Mouse (Mus musculus) liver, embryonic 15.5 days (tissue): ENCODE measurements around the gene Fbxw4. TPM values are rescaled to one million over a fixed set of nuclear protein-coding genes. Genes with fewer than 3 reads are reported as not detected.
A peak's percentile ranks its signal among the peaks of the same experiment; 100 is the strongest.

Experiments
- ATAC-seq: fragments of 200-750 bp; cut with Nextera tagmentation; 2 replicates; pipeline ENCODE4 v1.8.0; 2017; ENCODE audit warnings: moderate number of reproducible peaks, mild to moderate bottlenecking, moderate library complexity; ENCODE audit not compliant: insufficient read depth
- H3K27ac ChIP-seq: fragments of 300-500 bp; sonication (generic); replicated peaks from 2 replicates; pipeline ENCODE4 v1.5.1; 2015; ENCODE audit warnings: mild to moderate bottlenecking, inconsistent platforms
- H3K27me3 ChIP-seq: fragments of 300-500 bp; sonication (generic); 2 replicates; pipeline ENCODE4 v1.6.1; 2015; ENCODE audit warnings: mild to moderate bottlenecking, inconsistent platforms
- H3K36me3 ChIP-seq: fragments of 300-500 bp; sonication (generic); replicated peaks from 2 replicates; pipeline ENCODE4 v1.6.1; 2015; ENCODE audit warnings: moderate library complexity, mild to moderate bottlenecking, inconsistent platforms
- H3K4me1 ChIP-seq: fragments of 300-500 bp; sonication (generic); replicated peaks from 2 replicates; pipeline ENCODE4 v1.6.1; 2015; ENCODE audit warnings: inconsistent platforms
- H3K4me2 ChIP-seq: fragments of 300-500 bp; sonication (generic); 2 replicates; pipeline ENCODE4 v1.6.1; 2015; ENCODE audit warnings: moderate library complexity, mild to moderate bottlenecking, inconsistent platforms
- H3K4me3 ChIP-seq: fragments of 300-500 bp; sonication (generic); replicated peaks from 2 replicates; pipeline ENCODE4 v1.5.1; 2015; ENCODE audit warnings: mild to moderate bottlenecking, inconsistent platforms
- H3K9ac ChIP-seq: fragments of 300-500 bp; sonication (generic); 2 replicates; pipeline ENCODE4 v1.6.1; 2015; ENCODE audit warnings: moderate library complexity, mild to moderate bottlenecking, inconsistent platforms
- H3K9me3 ChIP-seq: fragments of 300-500 bp; sonication (generic); replicated peaks from 2 replicates; pipeline ENCODE4 v1.6.1; 2016; ENCODE audit warnings: inconsistent platforms
- WGBS: fragments of 180-500 bp; shearing (Covaris S2); methylation state at CpG from one replicate; pipeline ENCODE4 v1.1.7; 2015; ENCODE audit warnings: mixed read lengths; ENCODE audit not compliant: insufficient replicate concordance; 5-methylcytosine and 5-hydroxymethylcytosine counted together
- polyA plus RNA-seq: library from polyadenylated mRNA; unstranded; fragments of >200 nt; fragmentation: Nextera tagmentation; extraction: Ambion mirVana; gene quantifications from 2 replicates; pipeline ENCODE4 v1.2.1, GENCODE M21; 2015

The Fbxw4 gene
- polyA plus RNA-seq, 1 experiment from 2014 or later: 2.4 TPM

- no peak overlapping the region for H3K4me2 ChIP-seq
- WGBS: 81% methylated on average over 3 of the region's 3 CpGs
- no peak for ATAC-seq
- no peaks in the 10 kb centered on the region for H3K9me3 ChIP-seq
- H3K9ac ChIP-seq: no peak overlapping the region
- no peak overlapping the region for H3K4me3 ChIP-seq
- H3K27me3 ChIP-seq: no peaks in the 10 kb centered on the region
- no peak overlapping the region for H3K27ac ChIP-seq
- peaks cover 36% of the 10 kb centered on the region for H3K4me1 ChIP-seq
- peaks cover 14% of the 10 kb centered on the region; the same call in 1 of the 2 replicates for H3K36me3 ChIP-seq
Observed at GRCm38 (mm10) chr19:45629219-45629618, 30.9 kb downstream of the Fbxw4 start.

DNA sequence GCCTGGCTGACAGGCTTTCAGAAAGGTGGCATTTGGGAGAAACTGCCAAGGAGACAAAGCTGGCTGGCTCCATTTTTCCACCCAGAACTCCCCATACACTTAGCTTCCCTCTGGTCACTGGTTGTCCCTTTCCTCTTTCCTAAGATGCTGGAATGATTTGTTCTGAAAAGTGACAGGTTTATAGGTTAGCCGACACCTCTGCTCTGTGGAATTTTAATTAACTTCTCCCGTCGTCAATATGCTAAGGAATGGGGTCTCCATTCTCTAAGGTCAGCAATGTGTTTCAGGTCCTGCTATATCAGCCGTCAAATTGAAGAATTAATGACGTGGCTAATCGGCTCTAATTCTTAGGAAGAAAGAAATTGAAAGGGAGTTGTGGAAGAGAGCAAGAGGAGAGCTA, 31.5 kb downstream of the Fbxw4 start:
- H3K4me3 ChIP-seq: no peak overlapping the region
- no peak for ATAC-seq
- WGBS: 81% methylated on average over 6 of the region's 6 CpGs
- no peak overlapping the region for H3K9ac ChIP-seq
- no peak overlapping the region for H3K4me2 ChIP-seq
- H3K4me1 ChIP-seq: peaks cover 36% of the 10 kb centered on the region
- H3K36me3 ChIP-seq: peaks cover 16% of the 10 kb centered on the region; the same call in 1 of the 2 replicates
- H3K9me3 ChIP-seq: no peaks in the 10 kb centered on the region
- H3K27ac ChIP-seq: no peak overlapping the region
- no peaks in the 10 kb centered on the region for H3K27me3 ChIP-seq

- peaks cover 31% of the 10 kb centered on the region for H3K4me1 ChIP-seq
- no peaks in the 10 kb centered on the region for H3K27me3 ChIP-seq
- no peak overlapping the region for H3K4me2 ChIP-seq
- no peak overlapping the region for H3K4me3 ChIP-seq
- no peaks in the 10 kb centered on the region for H3K9me3 ChIP-seq
- 12% methylated on average over 3 of the region's 3 CpGs for WGBS
- no peak overlapping the region for H3K9ac ChIP-seq
- no peak overlapping the region for H3K27ac ChIP-seq
- ATAC-seq: no peak
- peaks cover 16% of the 10 kb centered on the region; the same call in 1 of the 2 replicates for H3K36me3 ChIP-seq
Observed at GRCm38 (mm10) chr19:45627036-45627435, 33.1 kb downstream of the Fbxw4 start.

GRCm38 (mm10) chr19:45623710-45624109, 36.4 kb downstream of the Fbxw4 start:
- Histone ChIP-seq H3K4me3 (no peak overlapping the region), H3K9me3 (no peaks in the 10 kb centered on the region), H3K27ac (no peak overlapping the region), H3K27me3 (no peaks in the 10 kb centered on the region), H3K9ac (no peak overlapping the region), H3K36me3 (peaks cover 10% of the 10 kb centered on the region; the same call in 1 of the 2 replicates), H3K4me1 (peaks cover 12% of the 10 kb centered on the region), H3K4me2 (no peak overlapping the region)
- WGBS: 63% methylated on average over 4 of the region's 4 CpGs
- no peak for ATAC-seq

GRCm38 (mm10) chr19:45622144-45622543, 38.0 kb downstream of the Fbxw4 start:
- Histone ChIP-seq H3K36me3 (peaks cover 10% of the 10 kb centered on the region; the same call in 1 of the 2 replicates), H3K4me1 (peaks cover 6% of the 10 kb centered on the region), H3K9me3 (no peaks in the 10 kb centered on the region), H3K27me3 (no peaks in the 10 kb centered on the region), H3K27ac (no peak overlapping the region), H3K9ac (no peak overlapping the region), H3K4me3 (no peak overlapping the region), H3K4me2 (no peak overlapping the region)
- no peak for ATAC-seq
- WGBS: 80% methylated on average over 5 of the region's 5 CpGs

DNA sequence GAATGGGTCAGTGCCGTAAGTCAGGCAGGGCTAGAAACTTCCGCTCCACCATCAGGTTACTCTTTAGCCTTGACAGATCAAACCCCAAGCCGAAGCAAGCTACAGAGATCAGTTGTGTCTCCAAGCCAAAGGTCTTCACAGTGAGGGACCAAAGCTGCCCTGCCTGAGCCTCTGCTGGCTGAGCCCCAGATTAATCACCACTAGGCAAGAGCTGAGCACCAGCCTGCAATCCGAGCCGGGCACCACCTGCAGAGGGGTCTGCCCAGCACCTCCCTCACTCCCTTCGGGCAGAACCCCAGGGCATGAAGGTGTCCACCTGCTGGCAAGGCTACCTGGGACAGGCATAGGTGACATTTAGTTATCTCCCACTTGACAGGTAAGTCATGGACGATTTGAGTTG, 39.1 kb downstream of the Fbxw4 start:
- ATAC-seq: no peak
- H3K27ac ChIP-seq: no peak overlapping the region
- H3K4me1 ChIP-seq: peaks cover 3% of the 10 kb centered on the region; the same call in 1 of the 2 replicates
- no peaks in the 10 kb centered on the region for H3K9me3 ChIP-seq
- no peaks in the 10 kb centered on the region for H3K27me3 ChIP-seq
- WGBS: 67% methylated on average over 7 of the region's 7 CpGs
- H3K9ac ChIP-seq: no peak overlapping the region
- H3K4me2 ChIP-seq: no peak overlapping the region
- H3K4me3 ChIP-seq: no peak overlapping the region
- H3K36me3 ChIP-seq: 0 out of 2 replicates have a peak, but pooled peaks cover 6% of the 10 kb centered on the region

DNA sequence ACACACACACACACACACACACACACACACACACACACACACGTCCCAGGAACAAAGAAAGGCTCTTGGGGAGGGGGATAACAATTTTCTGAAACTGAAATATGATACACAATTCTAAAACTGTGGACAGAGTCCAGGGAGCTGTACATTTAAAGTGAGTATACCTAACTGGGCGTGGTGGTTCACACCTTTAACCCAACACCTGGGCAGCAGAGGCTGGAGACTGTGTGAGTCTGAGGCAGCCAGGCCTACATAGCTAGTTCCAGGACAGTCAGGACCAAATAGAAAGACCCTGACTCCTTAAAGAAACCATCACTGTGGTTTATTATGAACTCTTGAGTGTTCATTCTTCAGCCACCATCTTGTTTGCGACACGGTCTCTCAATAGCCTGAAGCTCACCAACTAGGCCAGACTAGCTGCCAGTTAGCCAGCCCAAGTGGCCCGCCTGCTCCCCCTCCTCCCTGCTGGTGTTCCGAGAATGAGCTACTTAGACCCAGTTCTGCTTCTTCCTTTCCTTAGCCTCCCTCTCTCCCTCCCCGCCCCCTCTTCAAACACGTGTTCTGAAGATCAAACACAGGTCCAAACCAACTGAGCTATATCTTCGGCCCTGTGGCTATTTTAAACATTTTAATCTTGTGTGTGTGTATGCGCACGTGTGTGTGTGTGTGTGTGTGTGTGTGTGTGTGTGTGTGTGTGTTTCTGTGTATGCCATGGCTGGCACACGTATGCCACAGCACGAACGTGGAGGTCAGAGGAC, 40.2 kb downstream of the Fbxw4 start:
- H3K27ac ChIP-seq: no peak overlapping the region
- H3K36me3 ChIP-seq: 0 out of 2 replicates have a peak, but pooled peaks cover 4% of the 10 kb centered on the region
- no peaks in the 10 kb centered on the region for H3K27me3 ChIP-seq
- WGBS: 79% methylated on average over 14 of the region's 14 CpGs
- peaks cover 14% of the 10 kb centered on the region for H3K4me1 ChIP-seq
- no peak overlapping the region for H3K9ac ChIP-seq
- no peaks in the 10 kb centered on the region for H3K9me3 ChIP-seq
- no peak overlapping the region for H3K4me2 ChIP-seq
- no peak for ATAC-seq
- no peak overlapping the region for H3K4me3 ChIP-seq

DNA sequence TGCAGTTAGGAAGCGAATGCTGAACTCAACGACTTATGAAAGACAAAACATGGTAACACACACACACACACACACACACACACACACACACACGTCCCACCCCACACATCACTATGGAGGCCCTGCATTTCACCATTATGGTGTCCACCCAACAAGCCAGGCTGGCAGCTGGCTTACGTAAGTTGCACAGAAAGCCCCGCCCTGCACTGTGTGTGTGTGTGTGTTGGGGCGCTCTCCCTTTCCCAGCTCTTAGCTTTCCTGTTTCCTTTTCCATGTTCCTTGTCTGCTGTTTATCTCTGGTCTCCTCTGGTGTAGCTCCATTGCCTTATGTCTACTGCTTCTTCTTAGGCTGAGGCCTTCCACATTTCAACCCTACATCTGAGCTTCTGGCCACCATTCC, 41.9 kb downstream of the Fbxw4 start:
- Histone ChIP-seq H3K36me3 (no peaks in the 10 kb centered on the region), H3K4me1 (peaks cover 14% of the 10 kb centered on the region), H3K9ac (no peak overlapping the region), H3K27me3 (no peaks in the 10 kb centered on the region), H3K27ac (no peak overlapping the region), H3K4me2 (no peak overlapping the region), H3K4me3 (no peak overlapping the region), H3K9me3 (no peaks in the 10 kb centered on the region)
- no peak for ATAC-seq
- WGBS: 77% methylated on average over 6 of the region's 6 CpGs

DNA sequence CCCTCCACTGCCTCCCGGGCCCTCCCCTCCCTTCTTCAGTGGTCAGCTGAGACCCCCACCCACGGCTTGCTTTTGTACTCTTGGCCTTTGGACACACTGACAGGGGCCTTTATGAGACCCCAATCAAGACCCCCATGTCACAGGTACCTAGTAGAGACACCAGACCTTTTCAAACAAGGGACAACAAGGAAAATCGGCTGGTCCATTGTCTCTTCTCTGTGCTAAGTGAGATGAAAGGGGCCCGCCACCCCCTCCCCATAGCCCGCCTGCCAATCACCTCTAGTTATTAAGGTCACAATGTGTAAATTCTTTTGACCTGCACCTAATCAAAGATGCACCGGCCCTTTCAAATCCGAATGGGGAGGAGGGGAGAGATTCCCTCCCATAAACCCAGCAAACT, 43.4 kb downstream of the Fbxw4 start:
- Histone ChIP-seq H3K4me3 (no peak overlapping the region), H3K9ac (no peak overlapping the region), H3K4me2 (no peak overlapping the region), H3K9me3 (no peaks in the 10 kb centered on the region), H3K36me3 (no peaks in the 10 kb centered on the region), H3K27me3 (no peaks in the 10 kb centered on the region), H3K27ac (no peak overlapping the region), H3K4me1 (peaks cover 14% of the 10 kb centered on the region)
- no peak for ATAC-seq
- WGBS: 61% methylated on average over 7 of the region's 7 CpGs

DNA sequence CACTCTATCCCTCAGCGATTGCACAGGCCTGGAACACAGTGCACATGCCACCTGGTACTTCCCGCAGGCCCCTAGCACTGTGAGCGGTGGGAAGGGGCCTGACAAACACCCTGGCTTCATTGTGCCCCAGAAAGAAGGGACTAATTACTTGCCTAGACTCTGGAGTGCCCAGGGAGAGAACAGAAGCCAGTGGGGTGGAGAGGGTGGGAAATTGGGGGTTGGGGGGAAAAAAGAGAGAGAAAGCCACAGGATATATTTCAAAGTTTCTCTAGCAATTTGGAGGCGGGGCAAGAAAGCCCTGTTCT, 43.9 kb downstream of the Fbxw4 start:
- Histone ChIP-seq H3K9me3 (no peaks in the 10 kb centered on the region), H3K36me3 (no peaks in the 10 kb centered on the region), H3K4me3 (no peak overlapping the region), H3K4me1 (peaks cover 14% of the 10 kb centered on the region), H3K27me3 (no peaks in the 10 kb centered on the region), H3K4me2 (no peak overlapping the region), H3K27ac (no peak overlapping the region), H3K9ac (no peak overlapping the region)
- 77% methylated on average over 4 of the region's 4 CpGs for WGBS
- no peak for ATAC-seq

- no peaks in the 10 kb centered on the region for H3K36me3 ChIP-seq
- 67% methylated on average over 12 of the region's 12 CpGs for WGBS
- ATAC-seq: peak; percentile 31; the same call in 1 of the 2 replicates
Observed at GRCm38 (mm10) chr19:45615415-45616213, 44.5 kb downstream of the Fbxw4 start.

More at GRCm38 (mm10) chr19:45615415-45616213, 44.5 kb downstream of the Fbxw4 start:
- Histone ChIP-seq H3K4me2 (no peak overlapping the region), H3K27ac (no peak overlapping the region), H3K9me3 (no peaks in the 10 kb centered on the region), H3K27me3 (no peaks in the 10 kb centered on the region), H3K9ac (no peak overlapping the region), H3K4me1 (peaks cover 14% of the 10 kb centered on the region), H3K4me3 (no peak overlapping the region)
